Mouse (Mus musculus) E14TG2a.4 (cell line): Measurements from ENCODE around the gene Mtx1.

ENCODE experiments used
- H3K27me3 ChIP-seq: 2 replicates; pipeline ENCODE4 v1.6.1; 2014; ENCODE audit warnings: low read length, control low read depth; ENCODE audit not compliant: insufficient read depth
- H3K36me3 ChIP-seq: 2 replicates; pipeline ENCODE4 v1.6.1; 2014; ENCODE audit warnings: low read length, control low read depth; ENCODE audit not compliant: insufficient read depth
- H3K4me1 ChIP-seq: replicated peaks from 2 replicates; pipeline ENCODE4 v1.6.1; 2014; ENCODE audit warnings: low read depth, low read length, control low read depth
- H3K4me3 ChIP-seq: replicated peaks from 2 replicates; pipeline ENCODE4 v1.5.1; 2014; ENCODE audit warnings: mild to moderate bottlenecking, low read length
- H3K9me3 ChIP-seq: 2 replicates; pipeline ENCODE4 v1.6.1; 2014; ENCODE audit warnings: low read length, control low read depth
- CTCF ChIP-seq: conservative IDR thresholded peaks from 2 replicates; pipeline ENCODE4 v1.5.1; 2014; ENCODE audit warnings: low read length
- NANOG ChIP-seq: IDR thresholded peaks from 2 replicates; pipeline ENCODE4 v1.6.1; 2014; ENCODE audit warnings: borderline replicate concordance, low read length, mixed read lengths
- POU5F1 ChIP-seq: IDR thresholded peaks from 2 replicates; pipeline ENCODE4 v1.6.1; 2014; ENCODE audit warnings: low read length, borderline replicate concordance

Mtx1 gene

GRCm38 (mm10) chr3:89188478-89188875 lies 38.4 kb downstream of the Mtx1 start:
- peaks cover 41% of the 10 kb centered on the region for H3K27me3 ChIP-seq
- peaks cover 52% of the 10 kb centered on the region for H3K4me1 ChIP-seq
- TF ChIP-seq CTCF (no peak), POU5F1 (no peak), NANOG (no peak)
- H3K9me3 ChIP-seq = no peaks in the 10 kb centered on the region
- H3K4me3 ChIP-seq = peak overlapping the region; percentile 67
- no peaks in the 10 kb centered on the region for H3K36me3 ChIP-seq

GRCm38 (mm10) chr3:89187690-89188477 lies 39.0 kb downstream of the Mtx1 start:
- TF ChIP-seq CTCF (no peak), POU5F1 (no peak), NANOG (no peak)
- no peaks in the 10 kb centered on the region for H3K9me3 ChIP-seq
- peaks cover 41% of the 10 kb centered on the region for H3K27me3 ChIP-seq

DNA sequence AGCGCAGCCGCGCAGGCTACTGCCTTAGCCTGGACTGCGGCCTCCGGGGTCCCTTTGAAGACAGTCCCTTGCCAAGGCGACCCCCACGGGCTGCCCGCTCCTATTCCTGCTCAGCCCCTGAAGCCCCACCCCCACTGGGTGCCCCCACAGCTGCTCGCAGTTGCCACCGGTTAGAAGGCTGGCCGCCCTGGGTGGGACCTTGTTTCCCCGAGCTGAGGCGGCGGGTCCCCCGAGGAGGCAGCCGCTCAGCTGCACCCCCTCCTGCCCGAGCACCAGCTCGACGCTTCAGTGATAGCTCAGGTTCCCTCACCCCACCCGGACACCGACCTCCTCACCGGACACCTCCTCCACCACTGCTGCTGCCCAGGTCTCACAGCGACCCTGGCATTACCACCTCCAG lies 39.7 kb downstream of the Mtx1 start:
- TF ChIP-seq CTCF = no peak
- TF ChIP-seq NANOG = no peak
- Histone ChIP-seq H3K36me3 (peaks cover 6% of the 10 kb centered on the region), H3K9me3 (no peaks in the 10 kb centered on the region), H3K4me3 (peak overlapping the region; percentile 67), H3K27me3 (peaks cover 41% of the 10 kb centered on the region), H3K4me1 (peaks cover 62% of the 10 kb centered on the region)

More at GRCm38 (mm10) chr3:89187690-89188477, 39.0 kb downstream of the Mtx1 start:
- peak overlapping the region; percentile 67 for H3K4me3 ChIP-seq
- H3K36me3 ChIP-seq = no peaks in the 10 kb centered on the region
- H3K4me1 ChIP-seq = peaks cover 56% of the 10 kb centered on the region

DNA sequence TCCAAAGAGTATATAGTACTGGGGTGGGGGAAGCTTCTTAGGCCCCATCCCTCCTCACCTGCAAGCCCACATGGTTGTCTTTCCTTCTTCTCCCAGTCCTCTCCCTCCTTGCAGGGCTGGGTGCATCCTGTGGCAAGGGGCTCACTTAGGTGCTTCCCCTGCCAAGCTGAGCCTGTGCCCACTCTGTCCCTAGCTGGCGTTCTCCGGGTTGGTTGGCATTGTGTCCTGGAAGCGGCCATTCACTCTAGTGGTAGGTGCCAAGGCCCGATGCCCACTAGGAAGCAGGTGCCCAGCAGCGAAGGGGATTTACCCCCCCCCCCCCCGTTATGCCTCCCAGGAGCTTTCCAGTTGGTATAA lies 43.0 kb downstream of the Mtx1 start:
- H3K4me3 ChIP-seq = peak overlapping the region; percentile 85
- no peaks in the 10 kb centered on the region for H3K9me3 ChIP-seq
- H3K4me1 ChIP-seq = peaks cover 87% of the 10 kb centered on the region
- TF ChIP-seq CTCF = no peak
- no peak for TF ChIP-seq NANOG
- peaks cover 39% of the 10 kb centered on the region for H3K36me3 ChIP-seq
- peaks cover 41% of the 10 kb centered on the region for H3K27me3 ChIP-seq

GRCm38 (mm10) chr3:89183058-89183958 lies 43.6 kb downstream of the Mtx1 start, which contains the start of gene Fam189b:
Fam189b (plus strand) TSS chr3:89183143.
- H3K4me3 ChIP-seq = peak within 1 kb of the TSS; percentile 85
- peaks cover 87% of the 10 kb centered on the region for H3K4me1 ChIP-seq
- H3K27me3 ChIP-seq = peaks cover 39% of the 10 kb centered on the region
- H3K9me3 ChIP-seq = no peaks in the 10 kb centered on the region
- H3K36me3 ChIP-seq = peaks cover 45% of the 10 kb centered on the region
- no peak for TF ChIP-seq CTCF
- no peak for TF ChIP-seq NANOG
- TF ChIP-seq POU5F1 = no peak

DNA sequence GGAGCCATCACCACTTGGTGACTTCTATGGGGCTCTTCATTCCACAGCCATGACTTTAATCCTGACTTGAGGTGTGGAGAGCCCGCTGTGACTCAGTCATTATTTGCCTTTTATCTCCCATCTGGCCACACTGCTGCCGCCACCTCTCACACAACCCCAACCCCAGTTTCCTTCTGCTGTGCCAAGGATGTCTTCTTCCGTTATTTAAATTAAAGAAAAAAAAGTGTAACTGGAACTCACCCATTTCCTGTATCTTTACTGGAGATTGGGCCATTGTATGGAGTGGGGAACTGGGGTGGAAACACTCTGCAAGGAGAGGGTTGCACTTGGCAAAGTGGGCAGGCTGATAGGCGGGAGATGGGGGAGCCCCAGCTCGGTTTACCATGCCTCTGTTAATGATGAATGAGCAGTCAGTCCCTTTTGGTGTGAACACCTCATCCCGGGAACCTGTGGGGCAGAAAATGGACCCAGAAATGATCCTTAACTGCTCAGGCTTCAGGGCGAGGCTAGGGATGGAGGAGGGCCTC lies 44.3 kb downstream of the Mtx1 start:
- Histone ChIP-seq H3K4me1 (peaks cover 86% of the 10 kb centered on the region), H3K27me3 (peaks cover 32% of the 10 kb centered on the region), H3K9me3 (no peaks in the 10 kb centered on the region), H3K4me3 (peak overlapping the region; percentile 85), H3K36me3 (peaks cover 45% of the 10 kb centered on the region)
- no peak for TF ChIP-seq POU5F1
- TF ChIP-seq NANOG = no peak
- TF ChIP-seq CTCF = no peak

DNA sequence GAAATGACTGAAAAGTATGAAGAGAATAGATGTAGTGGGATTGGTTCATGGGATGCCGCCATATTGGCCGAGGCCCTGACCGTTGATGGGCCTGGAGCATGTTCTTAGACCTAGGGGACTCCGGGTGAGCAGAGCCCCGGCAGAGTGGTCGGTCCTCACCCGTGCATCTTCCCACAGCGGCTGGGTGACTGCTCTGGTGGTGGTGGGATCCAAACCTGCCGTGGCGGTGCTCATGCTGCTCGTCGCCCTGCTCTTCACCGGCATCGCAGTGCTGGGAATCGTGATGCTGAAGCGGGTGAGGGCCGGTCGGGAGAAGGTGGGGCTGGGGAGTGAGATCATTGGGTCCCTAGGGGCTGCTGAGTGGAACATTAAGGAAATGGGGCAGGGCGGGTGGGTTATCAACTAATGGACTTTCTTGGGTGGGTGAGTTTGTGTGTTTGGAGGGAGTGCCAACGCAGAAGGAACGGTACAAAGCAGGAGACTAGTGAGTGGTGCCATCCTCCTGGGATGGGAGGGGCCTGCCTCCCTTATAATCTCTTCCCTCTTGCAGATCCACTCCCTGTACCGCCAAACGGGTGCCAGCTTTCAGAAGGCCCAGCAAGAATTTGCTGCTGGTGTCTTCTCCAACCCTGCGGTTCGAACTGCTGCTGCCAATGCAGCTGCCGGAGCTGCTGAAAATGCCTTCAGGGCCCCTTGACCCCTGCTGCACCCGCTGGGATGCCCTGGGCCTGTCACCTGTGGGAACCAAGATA lies 45.0 kb downstream of the Mtx1 start:
- Histone ChIP-seq H3K9me3 (no peaks in the 10 kb centered on the region), H3K4me1 (peaks cover 80% of the 10 kb centered on the region), H3K4me3 (peak overlapping the region; percentile 85), H3K36me3 (peaks cover 45% of the 10 kb centered on the region), H3K27me3 (peaks cover 25% of the 10 kb centered on the region)
- TF ChIP-seq CTCF = no peak
- no peak for TF ChIP-seq POU5F1
- TF ChIP-seq NANOG = no peak
